Mouse (Mus musculus): Measurements from ENCODE around the gene Lbp. TPM values are rescaled to one million over a fixed set of nuclear protein-coding genes. Genes with fewer than 3 reads are reported as not detected.
A peak's percentile ranks its signal among the peaks of the same experiment; 100 is the strongest.

Gene Lbp
- polyA plus RNA-seq, 1 experiment from 2014 or later, result 2.3 TPM

DNA sequence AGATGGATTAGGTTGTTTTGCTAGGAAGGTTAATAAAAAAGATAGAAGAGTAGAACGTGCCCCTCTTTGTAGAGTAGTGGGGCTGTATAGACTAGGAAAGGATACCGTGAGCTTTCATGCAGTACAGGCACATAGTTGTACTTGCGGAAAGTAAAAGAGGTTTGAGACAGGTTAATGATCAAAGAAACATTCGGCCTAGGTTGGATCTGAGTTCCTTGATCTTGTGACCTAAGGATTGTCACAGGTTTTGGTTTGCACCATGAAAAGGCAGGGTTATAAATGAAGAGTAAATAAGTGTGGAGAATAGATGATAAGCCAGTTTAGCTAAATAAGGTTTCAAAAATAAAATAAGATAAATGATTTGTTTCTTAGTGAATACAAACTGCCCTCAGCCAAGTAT is 57.9 kb downstream of the Lbp start:
- ATAC-seq (ENCODE audit: low FRiP score) (no peak), DNase-seq (ENCODE audit: low spot score, missing footprints) (no peak)
- peaks cover 7% of the 10 kb centered on the region; the same call in 1 of the 2 replicates for H3K36me3 ChIP-seq (ENCODE audit: control insufficient read depth, insufficient read depth, low read length)
- no peak overlapping the region for H3K4me2 ChIP-seq
- H3K27ac ChIP-seq (ENCODE audit: low read depth, low read length), result no peak overlapping the region
- H3K27me3 ChIP-seq (ENCODE audit: control insufficient read depth, insufficient read depth, low read length), result no peaks in the 10 kb centered on the region
- H3K9ac ChIP-seq (ENCODE audit: low read length), result no peak overlapping the region
- H3K4me3 ChIP-seq (ENCODE audit: low read depth, low read length), result no peak overlapping the region
- 88% methylated on average over 4 of the region's 4 CpGs for WGBS
- no peaks in the 10 kb centered on the region for H3K9me3 ChIP-seq (ENCODE audit: control insufficient read depth, low read length)
- H3K4me1 ChIP-seq (ENCODE audit: control insufficient read depth, insufficient read depth, low read length), result peaks cover 9% of the 10 kb centered on the region

GRCm38 (mm10) chr2:158365099-158365850 is 59.0 kb downstream of the Lbp start:
- Histone ChIP-seq H3K27ac (ENCODE audit: low read depth, low read length) (no peak overlapping the region), H3K36me3 (ENCODE audit: control insufficient read depth, insufficient read depth, low read length) (no peaks in the 10 kb centered on the region), H3K9ac (ENCODE audit: low read length) (no peak overlapping the region), H3K4me1 (ENCODE audit: control insufficient read depth, insufficient read depth, low read length) (peaks cover 3% of the 10 kb centered on the region), H3K9me3 (ENCODE audit: control insufficient read depth, low read length) (no peaks in the 10 kb centered on the region), H3K4me3 (ENCODE audit: low read depth, low read length) (no peak overlapping the region), H3K4me2 (no peak overlapping the region), H3K27me3 (ENCODE audit: control insufficient read depth, insufficient read depth, low read length) (no peaks in the 10 kb centered on the region)
- no peak for ATAC-seq (ENCODE audit: low FRiP score)
- WGBS, result 75% methylated on average over 12 of the region's 12 CpGs
- DNase-seq (ENCODE audit: low spot score, missing footprints), result peak; percentile 70

DNA sequence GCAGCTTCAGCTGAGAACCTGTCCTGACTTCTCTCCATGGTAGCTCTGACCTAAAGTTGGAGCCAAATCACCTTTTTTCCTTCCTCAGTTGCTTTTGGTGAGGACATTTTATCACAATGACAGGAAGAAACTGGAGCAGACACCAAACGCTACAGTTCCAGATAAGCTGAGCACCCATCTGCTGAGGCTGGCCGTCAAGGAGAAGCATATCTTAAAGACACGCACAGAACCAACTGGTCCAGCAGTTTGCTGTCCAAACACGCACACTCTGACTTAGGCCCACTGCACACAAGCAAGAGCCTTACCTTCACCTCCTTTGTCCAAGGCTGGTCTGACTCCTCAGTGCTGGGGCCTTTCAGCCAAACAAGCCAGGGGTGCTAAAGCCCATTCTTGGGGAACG is 61.4 kb downstream of the Lbp start:
- no peak overlapping the region for H3K4me3 ChIP-seq (ENCODE audit: low read depth, low read length)
- WGBS, result 90% methylated on average over 5 of the region's 5 CpGs
- DNase-seq (ENCODE audit: low spot score, missing footprints), result peak; percentile 73
- H3K9ac ChIP-seq (ENCODE audit: low read length), result no peak overlapping the region
- no peaks in the 10 kb centered on the region for H3K9me3 ChIP-seq (ENCODE audit: control insufficient read depth, low read length)
- no peak overlapping the region for H3K27ac ChIP-seq (ENCODE audit: low read depth, low read length)
- ATAC-seq (ENCODE audit: low FRiP score), result no peak
- H3K4me1 ChIP-seq (ENCODE audit: control insufficient read depth, insufficient read depth, low read length), result no peaks in the 10 kb centered on the region
- H3K27me3 ChIP-seq (ENCODE audit: control insufficient read depth, insufficient read depth, low read length), result no peaks in the 10 kb centered on the region
- no peak overlapping the region for H3K4me2 ChIP-seq
- no peaks in the 10 kb centered on the region for H3K36me3 ChIP-seq (ENCODE audit: control insufficient read depth, insufficient read depth, low read length)

DNA sequence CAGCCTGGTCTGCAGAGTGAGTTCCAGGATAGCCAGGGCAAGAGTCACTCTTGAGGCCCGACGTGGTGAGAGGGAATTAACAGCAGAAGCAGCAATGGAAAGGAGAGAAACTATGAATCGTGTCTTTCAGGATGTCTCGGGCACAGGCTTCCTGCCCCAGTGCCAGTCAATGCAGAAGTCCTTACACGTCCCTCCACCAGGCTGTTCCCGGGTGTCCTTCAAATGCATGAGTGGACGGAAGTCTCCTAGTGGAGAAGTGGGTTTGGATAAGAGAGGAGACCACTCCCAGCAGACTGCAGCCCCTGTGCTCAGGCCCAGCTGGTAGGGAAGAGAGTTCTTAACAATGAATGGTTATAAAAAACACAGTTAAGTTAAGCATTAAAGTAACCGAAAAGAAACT is 62.0 kb downstream of the Lbp start:
- no peaks in the 10 kb centered on the region for H3K36me3 ChIP-seq (ENCODE audit: control insufficient read depth, insufficient read depth, low read length)
- no peak overlapping the region for H3K27ac ChIP-seq (ENCODE audit: low read depth, low read length)
- H3K9me3 ChIP-seq (ENCODE audit: control insufficient read depth, low read length), result no peaks in the 10 kb centered on the region
- WGBS, result 93% methylated on average over 8 of the region's 8 CpGs
- no peak overlapping the region for H3K4me2 ChIP-seq
- no peaks in the 10 kb centered on the region for H3K27me3 ChIP-seq (ENCODE audit: control insufficient read depth, insufficient read depth, low read length)
- H3K4me1 ChIP-seq (ENCODE audit: control insufficient read depth, insufficient read depth, low read length), result no peaks in the 10 kb centered on the region
- no peak overlapping the region for H3K4me3 ChIP-seq (ENCODE audit: low read depth, low read length)
- peak; percentile 65 for DNase-seq (ENCODE audit: low spot score, missing footprints)
- ATAC-seq (ENCODE audit: low FRiP score), result no peak
- no peak overlapping the region for H3K9ac ChIP-seq (ENCODE audit: low read length)

GRCm38 (mm10) chr2:158369474-158370172 is 63.3 kb downstream of the Lbp start:
- DNase-seq (ENCODE audit: low spot score, missing footprints) (peak; percentile 54), ATAC-seq (ENCODE audit: low FRiP score) (no peak)
- Histone ChIP-seq H3K27ac (ENCODE audit: low read depth, low read length) (no peak overlapping the region), H3K9me3 (ENCODE audit: control insufficient read depth, low read length) (no peaks in the 10 kb centered on the region), H3K4me2 (no peak overlapping the region), H3K4me1 (ENCODE audit: control insufficient read depth, insufficient read depth, low read length) (no peaks in the 10 kb centered on the region), H3K36me3 (ENCODE audit: control insufficient read depth, insufficient read depth, low read length) (no peaks in the 10 kb centered on the region), H3K4me3 (ENCODE audit: low read depth, low read length) (no peak overlapping the region), H3K9ac (ENCODE audit: low read length) (no peak overlapping the region), H3K27me3 (ENCODE audit: control insufficient read depth, insufficient read depth, low read length) (no peaks in the 10 kb centered on the region)
- 80% methylated on average over 3 of the region's 3 CpGs for WGBS

- Histone ChIP-seq H3K36me3 (ENCODE audit: control insufficient read depth, insufficient read depth, low read length) (no peaks in the 10 kb centered on the region), H3K27ac (ENCODE audit: low read depth, low read length) (no peak overlapping the region), H3K9me3 (ENCODE audit: control insufficient read depth, low read length) (no peaks in the 10 kb centered on the region), H3K9ac (ENCODE audit: low read length) (no peak overlapping the region), H3K27me3 (ENCODE audit: control insufficient read depth, insufficient read depth, low read length) (no peaks in the 10 kb centered on the region), H3K4me2 (no peak overlapping the region), H3K4me3 (ENCODE audit: low read depth, low read length) (no peak overlapping the region), H3K4me1 (ENCODE audit: control insufficient read depth, insufficient read depth, low read length) (0 out of 2 replicates have a peak, but pooled peaks cover 3% of the 10 kb centered on the region)
- ATAC-seq (ENCODE audit: low FRiP score), result no peak
- WGBS, result 16% methylated on average over 5 of the region's 5 CpGs
- DNase-seq (ENCODE audit: low spot score, missing footprints), result no peak
Observed at GRCm38 (mm10) chr2:158370173-158370550, 63.9 kb downstream of the Lbp start.

DNA sequence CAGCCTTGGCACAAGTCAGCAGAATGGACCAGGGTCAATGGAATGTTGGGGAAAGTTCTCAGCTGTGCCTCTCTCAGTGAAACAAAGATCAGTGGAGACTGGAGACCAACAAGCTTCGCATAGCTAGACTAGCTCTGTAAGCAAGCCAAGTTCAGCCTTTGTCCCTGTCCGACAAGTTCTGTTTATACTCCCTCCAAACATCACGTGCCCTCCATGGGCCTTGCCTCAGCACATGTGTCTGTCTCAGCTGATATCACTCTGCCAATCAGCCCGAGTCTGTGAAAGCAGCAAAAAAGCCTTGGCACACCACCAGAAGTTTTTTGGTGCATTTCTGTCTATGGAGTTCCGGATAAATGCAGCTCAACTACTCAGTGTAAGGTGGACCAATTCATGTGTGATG is 66.8 kb downstream of the Lbp start:
- Histone ChIP-seq H3K4me1 (ENCODE audit: control insufficient read depth, insufficient read depth, low read length) (0 out of 2 replicates have a peak, but pooled peaks cover 4% of the 10 kb centered on the region), H3K4me3 (ENCODE audit: low read depth, low read length) (no peak overlapping the region), H3K9ac (ENCODE audit: low read length) (no peak overlapping the region), H3K4me2 (no peak overlapping the region), H3K27me3 (ENCODE audit: control insufficient read depth, insufficient read depth, low read length) (peaks cover 2% of the 10 kb centered on the region; the same call in 1 of the 2 replicates), H3K9me3 (ENCODE audit: control insufficient read depth, low read length) (no peaks in the 10 kb centered on the region), H3K27ac (ENCODE audit: low read depth, low read length) (no peak overlapping the region), H3K36me3 (ENCODE audit: control insufficient read depth, insufficient read depth, low read length) (no peaks in the 10 kb centered on the region)
- DNase-seq (ENCODE audit: low spot score, missing footprints), result peak; percentile 31
- ATAC-seq (ENCODE audit: low FRiP score), result no peak
- 81% methylated on average over 5 of the region's 5 CpGs for WGBS

- WGBS, result 71% methylated on average over 7 of the region's 7 CpGs
- no peak overlapping the region for H3K27ac ChIP-seq (ENCODE audit: low read depth, low read length)
- H3K27me3 ChIP-seq (ENCODE audit: control insufficient read depth, insufficient read depth, low read length), result peaks cover 2% of the 10 kb centered on the region; the same call in 1 of the 2 replicates
- ATAC-seq (ENCODE audit: low FRiP score), result no peak
- no peak overlapping the region for H3K4me3 ChIP-seq (ENCODE audit: low read depth, low read length)
- no peaks in the 10 kb centered on the region for H3K9me3 ChIP-seq (ENCODE audit: control insufficient read depth, low read length)
- peak; percentile 1 for DNase-seq (ENCODE audit: low spot score, missing footprints)
- 0 out of 2 replicates have a peak, but pooled peaks cover 4% of the 10 kb centered on the region for H3K4me1 ChIP-seq (ENCODE audit: control insufficient read depth, insufficient read depth, low read length)
- H3K4me2 ChIP-seq, result no peak overlapping the region
- no peak overlapping the region for H3K9ac ChIP-seq (ENCODE audit: low read length)
- no peaks in the 10 kb centered on the region for H3K36me3 ChIP-seq (ENCODE audit: control insufficient read depth, insufficient read depth, low read length)
Observed at GRCm38 (mm10) chr2:158373516-158373915, 67.2 kb downstream of the Lbp start.

DNA sequence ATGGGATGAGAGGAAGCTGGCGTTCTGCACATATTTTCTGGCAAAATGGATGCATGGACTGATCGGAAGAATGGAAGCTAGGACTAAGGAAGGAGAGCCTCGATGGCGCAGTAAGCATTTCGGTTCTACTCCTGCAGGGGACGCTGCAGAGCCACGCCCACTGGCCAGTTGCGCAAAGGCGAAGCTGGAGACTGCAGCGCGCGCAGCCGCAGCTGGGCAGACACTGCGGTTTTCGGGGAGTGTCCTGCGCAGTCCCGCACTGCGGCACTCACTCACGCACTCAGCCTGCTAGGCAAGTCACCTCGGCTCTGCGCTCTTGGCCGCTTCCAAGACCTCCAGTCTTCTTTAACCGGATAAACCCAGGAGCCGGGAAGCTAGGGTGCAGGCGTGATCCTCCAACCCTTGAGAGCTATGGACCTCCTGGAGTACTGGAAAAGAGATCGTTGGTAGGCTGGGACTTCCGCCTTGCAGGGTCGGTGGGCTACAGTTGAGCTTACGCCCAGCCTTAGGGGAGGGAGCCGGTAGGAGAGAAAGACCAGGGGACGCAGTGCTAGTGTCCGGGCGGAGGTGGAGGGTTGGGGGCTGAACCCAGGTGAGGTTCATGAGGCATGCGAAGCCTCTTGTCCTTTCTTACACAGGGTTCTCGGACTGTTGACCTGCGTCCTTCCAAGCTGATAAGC is 69.3 kb downstream of the Lbp start, which contains the start of gene Snhg11:
Snhg11 (plus strand) TSS at position 196 of the 680 bp plus-strand sequence.
- DNase-seq (ENCODE audit: low spot score, missing footprints), result peak; percentile 99
- H3K4me2 ChIP-seq, result peak within 1 kb of the TSS; percentile 65
- no peak within 1 kb of the TSS for H3K27ac ChIP-seq (ENCODE audit: low read depth, low read length)
- peaks cover 2% of the 10 kb centered on the region; the same call in 1 of the 2 replicates for H3K27me3 ChIP-seq (ENCODE audit: control insufficient read depth, insufficient read depth, low read length)
- no peaks in the 10 kb centered on the region for H3K9me3 ChIP-seq (ENCODE audit: control insufficient read depth, low read length)
- H3K36me3 ChIP-seq (ENCODE audit: control insufficient read depth, insufficient read depth, low read length), result no peaks in the 10 kb centered on the region
- ATAC-seq (ENCODE audit: low FRiP score), result peak; percentile 86
- 0 out of 2 replicates have a peak, but pooled peaks cover 4% of the 10 kb centered on the region for H3K4me1 ChIP-seq (ENCODE audit: control insufficient read depth, insufficient read depth, low read length)
- peak within 1 kb of the TSS; percentile 50 for H3K9ac ChIP-seq (ENCODE audit: low read length)
- H3K4me3 ChIP-seq (ENCODE audit: low read depth, low read length), result peak within 1 kb of the TSS; percentile 32
- WGBS, result 1% methylated on average over 36 of the region's 36 CpGs
